Mouse (Mus musculus) heart, embryonic 12.5 days (tissue): ENCODE measurements around the gene Slc13a4. TPM values are rescaled to one million over a fixed set of nuclear protein-coding genes. Genes with fewer than 3 reads are reported as not detected.
A peak's percentile ranks its signal among the peaks of the same experiment; 100 is the strongest.

Experiments
- ATAC-seq: fragments of 200-750 bp; cut with Nextera tagmentation; 2 replicates; pipeline ENCODE4 v1.8.0; 2017; ENCODE audit warnings: moderate TSS enrichment, moderate library complexity; ENCODE audit not compliant: insufficient number of reproducible peaks, low FRiP score
- H3K27ac ChIP-seq: fragments of 300-500 bp; sonication (generic); 2 replicates; pipeline ENCODE4 v1.5.1; 2016; ENCODE audit warnings: mild to moderate bottlenecking, moderate library complexity; ENCODE audit not compliant: poor library complexity, severe bottlenecking
- H3K27me3 ChIP-seq: fragments of 300-500 bp; sonication (generic); replicated peaks from 2 replicates; pipeline ENCODE4 v1.6.1; 2016; ENCODE audit warnings: mild to moderate bottlenecking, moderate library complexity
- H3K36me3 ChIP-seq: fragments of 300-500 bp; sonication (generic); 2 replicates; pipeline ENCODE4 v1.6.1; 2016; ENCODE audit warnings: mild to moderate bottlenecking, moderate library complexity
- H3K4me1 ChIP-seq: fragments of 300-500 bp; sonication (generic); replicated peaks from 2 replicates; pipeline ENCODE4 v1.6.1; 2016; ENCODE audit warnings: mild to moderate bottlenecking
- H3K4me2 ChIP-seq: fragments of 300-500 bp; sonication (generic); 2 replicates; pipeline ENCODE4 v1.6.1; 2016; ENCODE audit warnings: mild to moderate bottlenecking, moderate library complexity
- H3K4me3 ChIP-seq: fragments of 300-500 bp; sonication (generic); 2 replicates; pipeline ENCODE4 v1.5.1; 2016; ENCODE audit warnings: mild to moderate bottlenecking
- H3K9ac ChIP-seq: fragments of 300-500 bp; sonication (generic); 2 replicates; pipeline ENCODE4 v1.6.1; 2016; ENCODE audit warnings: mild to moderate bottlenecking, moderate library complexity
- H3K9me3 ChIP-seq: fragments of 300-500 bp; sonication (generic); replicated peaks from 2 replicates; pipeline ENCODE4 v1.6.1; 2016; ENCODE audit warnings: mild to moderate bottlenecking, moderate library complexity
- WGBS: fragments of 180-500 bp; shearing (Covaris S2); methylation state at CpG from one replicate; pipeline ENCODE4 v1.1.7; 2016; 5-methylcytosine and 5-hydroxymethylcytosine counted together
- polyA plus RNA-seq: library from polyadenylated mRNA; unstranded; fragments of >200 nt; fragmentation: Nextera tagmentation; extraction: Ambion mirVana; gene quantifications from 2 replicates; pipeline ENCODE4 v1.2.1, GENCODE M21; 2016

Slc13a4 gene
- polyA plus RNA-seq, 1 experiment from 2014 or later, result 2.1 TPM

DNA sequence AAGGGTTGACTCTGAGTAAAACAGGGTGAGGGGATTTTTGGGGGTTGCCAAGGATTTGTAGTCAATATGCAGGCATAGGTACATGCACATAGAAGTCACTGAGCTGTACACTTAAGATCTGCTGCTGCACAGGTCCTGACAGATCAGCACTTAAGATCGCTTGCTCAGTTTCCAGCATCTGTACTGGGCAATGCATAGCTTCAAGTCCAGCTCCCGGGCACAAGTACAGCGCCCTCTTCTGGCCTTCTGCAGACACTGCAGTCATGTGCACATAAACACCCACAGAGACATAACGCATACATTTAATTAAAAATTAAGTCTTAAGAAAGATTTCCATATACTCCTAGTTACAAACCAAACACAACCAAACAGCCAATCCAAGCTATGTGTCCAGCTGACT is 26.3 kb upstream of the Slc13a4 start:
- Histone ChIP-seq H3K36me3 (no peaks in the 10 kb centered on the region), H3K4me1 (peaks cover 44% of the 10 kb centered on the region), H3K9ac (no peak overlapping the region), H3K4me2 (no peak overlapping the region), H3K4me3 (no peak overlapping the region), H3K27ac (no peak overlapping the region), H3K9me3 (no peaks in the 10 kb centered on the region), H3K27me3 (no peaks in the 10 kb centered on the region)
- no peak for ATAC-seq
- whole genome bisulfite sequencing, result 75% methylated on average over 4 of the region's 4 CpGs

DNA sequence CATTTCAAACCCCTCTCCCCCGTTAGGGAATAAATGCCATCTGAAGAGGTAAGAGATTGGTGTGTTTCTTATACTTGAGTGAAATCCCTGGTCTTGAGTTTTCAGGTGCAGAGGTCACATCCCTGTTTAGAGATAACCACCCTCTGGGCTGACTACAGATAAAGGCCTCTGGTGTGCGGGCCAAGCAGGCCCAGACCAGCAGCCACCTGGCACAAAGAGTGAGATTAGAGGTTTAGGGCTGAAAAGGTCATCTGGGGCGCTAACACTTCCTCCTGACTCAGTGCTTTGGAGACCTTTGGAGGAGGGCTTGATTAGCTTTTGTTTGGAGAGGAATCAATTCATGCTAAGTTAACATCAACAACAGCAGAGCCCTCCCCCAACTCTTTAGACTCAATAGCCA is 25.7 kb upstream of the Slc13a4 start:
- WGBS, result 10% methylated on average over 3 of the region's 3 CpGs
- no peak overlapping the region for H3K4me2 ChIP-seq

DNA sequence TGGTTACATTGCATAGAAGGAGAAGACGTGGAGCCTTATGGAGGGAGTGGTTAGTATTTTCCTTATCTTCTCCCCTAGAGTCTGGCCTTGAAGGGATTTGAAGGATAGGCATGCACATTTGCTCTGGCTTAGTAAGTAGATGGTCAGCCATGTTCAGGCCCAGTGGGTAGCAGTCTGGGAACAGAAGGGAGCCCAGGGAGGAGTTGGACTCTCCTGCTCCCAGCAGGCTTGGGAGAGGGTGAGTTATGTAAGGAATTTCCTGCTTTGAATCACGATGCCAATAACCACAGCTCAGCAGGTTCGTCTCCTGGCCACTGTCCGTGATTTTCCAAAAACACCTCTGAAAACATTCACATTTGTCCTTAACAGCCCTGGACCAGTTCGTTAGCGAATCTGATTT is 22.9 kb upstream of the Slc13a4 start:
- Histone ChIP-seq H3K27me3 (no peaks in the 10 kb centered on the region), H3K4me2 (no peak overlapping the region), H3K36me3 (no peaks in the 10 kb centered on the region), H3K27ac (no peak overlapping the region), H3K9ac (no peak overlapping the region), H3K4me1 (peaks cover 36% of the 10 kb centered on the region), H3K4me3 (no peak overlapping the region), H3K9me3 (no peaks in the 10 kb centered on the region)
- 32% methylated on average over 6 of the region's 6 CpGs for WGBS
- ATAC-seq, result no peak

More for the DNA sequence above, 25.7 kb upstream of the Slc13a4 start:
- no peaks in the 10 kb centered on the region for H3K9me3 ChIP-seq
- no peak overlapping the region for H3K27ac ChIP-seq
- H3K36me3 ChIP-seq, result no peaks in the 10 kb centered on the region
- H3K27me3 ChIP-seq, result no peaks in the 10 kb centered on the region
- H3K4me1 ChIP-seq, result peaks cover 41% of the 10 kb centered on the region
- no peak overlapping the region for H3K9ac ChIP-seq
- H3K4me3 ChIP-seq, result no peak overlapping the region
- no peak for ATAC-seq

DNA sequence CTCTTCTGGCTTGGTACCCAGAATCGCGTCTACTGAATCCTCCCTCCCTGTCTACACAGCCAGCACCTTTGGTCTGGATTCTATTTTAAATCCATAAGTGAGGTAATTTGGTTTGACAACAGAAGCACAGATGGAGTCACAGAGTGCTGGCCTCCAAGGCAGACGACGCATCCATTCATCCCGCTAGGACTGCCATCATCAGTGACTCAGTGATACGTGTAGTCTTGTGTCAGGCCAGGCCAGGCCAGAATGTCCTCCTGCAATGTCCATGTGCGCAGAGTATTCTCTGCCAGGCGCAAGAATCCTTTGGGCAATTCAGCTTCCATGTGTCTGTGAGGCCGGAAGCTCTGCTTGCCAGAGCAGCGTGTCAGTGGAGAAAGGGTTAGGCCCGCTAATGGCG is 22.0 kb upstream of the Slc13a4 start:
- Histone ChIP-seq H3K36me3 (no peaks in the 10 kb centered on the region), H3K4me1 (peaks cover 29% of the 10 kb centered on the region), H3K27me3 (no peaks in the 10 kb centered on the region), H3K9ac (no peak overlapping the region), H3K4me2 (no peak overlapping the region), H3K27ac (no peak overlapping the region), H3K9me3 (no peaks in the 10 kb centered on the region), H3K4me3 (no peak overlapping the region)
- no peak for ATAC-seq
- 93% methylated on average over 12 of the region's 12 CpGs for WGBS

DNA sequence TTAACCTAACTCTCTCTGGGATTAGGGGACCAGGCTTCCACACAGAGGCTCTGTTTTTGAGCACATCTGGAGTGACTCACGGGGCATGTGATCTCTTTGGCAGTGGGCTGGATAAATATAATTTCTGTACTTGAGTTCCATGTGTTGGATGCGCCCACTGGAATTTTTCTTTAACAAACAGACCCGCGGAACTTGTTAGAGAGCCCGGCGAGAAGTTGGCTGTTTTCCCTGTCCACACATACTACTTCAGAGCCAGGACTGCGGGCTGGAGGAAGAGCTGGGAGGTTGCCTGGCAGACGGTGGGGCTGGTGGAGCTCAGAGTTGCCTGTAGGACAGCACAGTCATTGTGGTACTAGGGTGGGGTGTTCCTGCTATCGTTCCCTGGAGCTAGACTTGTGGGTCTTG is 18.2 kb upstream of the Slc13a4 start, which contains the start of gene Fam180a:
TSS of gene Fam180a (minus strand) at position 31 of the 405 bp plus-strand sequence.
- 0 out of 2 replicates have a peak, but pooled peaks have one; percentile 15 for ATAC-seq
- no peak within 1 kb of the TSS for H3K9ac ChIP-seq
- peaks cover 23% of the 10 kb centered on the region for H3K4me1 ChIP-seq
- no peaks in the 10 kb centered on the region; the same call in 1 of the 2 replicates for H3K27me3 ChIP-seq
- H3K9me3 ChIP-seq, result no peaks in the 10 kb centered on the region
- no peak within 1 kb of the TSS for H3K4me3 ChIP-seq
- WGBS, result 51% methylated on average over 9 of the region's 9 CpGs
- no peaks in the 10 kb centered on the region for H3K36me3 ChIP-seq
- no peak within 1 kb of the TSS for H3K4me2 ChIP-seq
- 0 out of 2 replicates have a peak within 1 kb of the TSS, but pooled peaks have one; percentile 10 for H3K27ac ChIP-seq

DNA sequence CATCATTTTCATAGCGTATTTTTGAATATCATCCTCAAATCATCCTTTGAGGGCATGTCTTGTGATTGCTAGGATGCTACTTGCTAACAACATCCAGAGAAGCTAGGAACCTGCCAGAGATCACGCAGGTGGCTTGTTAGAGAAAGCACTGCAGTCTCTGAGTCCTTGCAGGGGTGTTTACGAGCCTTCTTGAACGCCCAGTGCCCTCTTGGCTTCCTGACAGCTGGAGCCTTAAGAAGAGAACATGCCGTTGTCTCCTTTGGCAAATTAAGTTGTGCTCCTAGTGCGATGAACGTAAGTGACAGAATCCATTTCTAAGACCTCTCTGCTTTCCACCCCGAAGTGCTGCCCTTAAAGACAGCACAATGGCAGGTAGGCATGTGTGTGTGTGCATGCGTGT is 16.4 kb upstream of the Slc13a4 start:
- 81% methylated on average over 9 of the region's 9 CpGs for WGBS
- Histone ChIP-seq H3K4me1 (peaks cover 20% of the 10 kb centered on the region), H3K36me3 (no peaks in the 10 kb centered on the region)

DNA sequence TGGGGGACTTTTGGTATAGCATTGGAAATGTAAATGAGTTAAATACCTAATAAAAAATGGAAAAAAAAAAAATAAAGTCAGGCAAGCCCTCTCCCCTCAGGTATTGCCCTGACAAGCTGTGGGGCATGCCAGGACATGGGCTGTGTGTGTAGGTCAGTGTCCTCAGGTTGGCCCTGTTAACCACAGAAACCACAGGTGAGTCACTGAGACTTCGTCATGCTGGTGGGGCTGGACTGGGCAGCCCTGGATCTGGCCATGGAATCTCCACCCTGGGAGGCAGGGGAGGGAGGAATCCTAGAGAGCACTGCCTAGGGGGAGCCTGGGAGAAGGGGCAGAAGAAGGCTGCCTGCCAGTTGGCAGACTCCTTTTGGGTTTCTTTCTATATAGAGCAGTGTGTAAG is 15.1 kb upstream of the Slc13a4 start:
- H3K4me1 ChIP-seq, result peaks cover 20% of the 10 kb centered on the region
- no peaks in the 10 kb centered on the region; the same call in 1 of the 2 replicates for H3K27me3 ChIP-seq
- no peak overlapping the region for H3K27ac ChIP-seq
- no peaks in the 10 kb centered on the region for H3K9me3 ChIP-seq
- WGBS, result 83% methylated on average over 1 of the region's 1 CpGs
- H3K9ac ChIP-seq, result no peak overlapping the region
- H3K4me2 ChIP-seq, result no peak overlapping the region
- H3K36me3 ChIP-seq, result no peaks in the 10 kb centered on the region
- no peak overlapping the region for H3K4me3 ChIP-seq
- ATAC-seq, result no peak

More for the DNA sequence above, 16.4 kb upstream of the Slc13a4 start:
- Histone ChIP-seq H3K4me3 (no peak overlapping the region), H3K27me3 (no peaks in the 10 kb centered on the region; the same call in 1 of the 2 replicates), H3K27ac (no peak overlapping the region), H3K9me3 (no peaks in the 10 kb centered on the region), H3K4me2 (no peak overlapping the region), H3K9ac (no peak overlapping the region)
- no peak for ATAC-seq

DNA sequence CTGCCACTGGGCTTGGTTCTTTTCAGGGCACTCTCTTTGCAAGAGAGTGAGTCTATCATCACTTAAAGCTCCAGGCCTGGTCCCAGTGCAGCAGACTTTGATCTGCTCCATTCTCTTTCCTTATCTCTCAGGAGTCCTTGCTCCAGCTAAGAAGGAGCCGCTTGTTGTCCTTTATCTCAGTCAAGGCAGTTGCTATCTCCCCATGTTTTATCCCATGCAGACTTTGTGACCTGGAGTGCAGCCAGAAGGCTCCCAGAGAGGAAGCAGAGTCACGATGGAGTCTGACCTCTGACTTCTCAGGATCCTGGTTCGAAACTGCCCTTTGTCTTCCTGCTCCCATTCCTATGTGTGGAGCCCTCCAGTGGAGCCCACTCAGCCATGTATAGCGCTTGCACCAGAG is 13.2 kb upstream of the Slc13a4 start:
- no peak overlapping the region for H3K27ac ChIP-seq
- no peak overlapping the region for H3K9ac ChIP-seq
- H3K9me3 ChIP-seq, result no peaks in the 10 kb centered on the region
- H3K27me3 ChIP-seq, result no peaks in the 10 kb centered on the region; the same call in 1 of the 2 replicates
- no peak for ATAC-seq
- no peak overlapping the region for H3K4me3 ChIP-seq
- H3K4me1 ChIP-seq, result peaks cover 17% of the 10 kb centered on the region
- H3K4me2 ChIP-seq, result no peak overlapping the region
- WGBS, result 25% methylated on average over 4 of the region's 4 CpGs
- H3K36me3 ChIP-seq, result no peaks in the 10 kb centered on the region

DNA sequence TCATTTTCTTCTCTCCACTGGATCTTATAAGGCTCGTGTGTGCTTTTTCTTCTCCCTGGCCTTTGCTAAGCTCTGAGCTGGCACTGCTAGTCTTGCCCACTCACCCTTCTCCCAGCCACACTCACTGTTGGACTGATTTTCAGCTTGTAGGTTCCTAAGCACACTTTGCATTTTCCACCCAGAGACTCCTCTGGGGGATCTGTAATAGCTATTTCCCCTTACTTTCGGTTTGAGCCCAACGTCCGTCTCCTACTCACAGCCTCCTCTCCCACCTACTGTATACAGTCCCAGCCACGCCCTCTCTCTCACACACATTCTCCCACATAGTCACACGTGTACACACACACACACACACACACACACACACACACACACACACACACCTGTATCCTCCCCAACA is 11.9 kb upstream of the Slc13a4 start:
- WGBS, result 77% methylated on average over 6 of the region's 6 CpGs
- no peak overlapping the region for H3K4me3 ChIP-seq
- H3K36me3 ChIP-seq, result no peaks in the 10 kb centered on the region
- no peaks in the 10 kb centered on the region; the same call in 1 of the 2 replicates for H3K27me3 ChIP-seq
- no peak overlapping the region for H3K27ac ChIP-seq
- ATAC-seq, result no peak
- peaks cover 13% of the 10 kb centered on the region for H3K4me1 ChIP-seq
- H3K9me3 ChIP-seq, result no peaks in the 10 kb centered on the region
- H3K4me2 ChIP-seq, result no peak overlapping the region
- H3K9ac ChIP-seq, result no peak overlapping the region

DNA sequence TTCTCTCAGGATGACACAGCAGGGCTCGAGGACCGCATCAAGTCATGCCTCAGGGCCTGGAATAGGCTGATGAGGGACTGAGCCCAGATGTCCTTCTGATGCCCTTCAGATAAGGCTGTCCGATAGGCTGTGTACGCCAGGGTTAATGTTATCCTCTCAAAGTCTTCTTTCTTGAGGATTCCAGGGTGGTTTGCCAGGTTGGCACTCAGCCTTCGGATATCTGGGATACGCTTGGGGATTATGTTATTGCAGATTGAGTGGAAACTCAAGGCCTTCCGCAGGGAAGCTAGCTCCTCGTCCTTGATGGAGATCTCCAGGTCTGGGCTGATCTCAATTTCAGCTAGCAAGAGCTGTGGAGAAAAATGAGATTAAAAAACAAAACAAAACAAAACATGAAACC is 5.6 kb upstream of the Slc13a4 start:
- 85% methylated on average over 8 of the region's 8 CpGs for WGBS

DNA sequence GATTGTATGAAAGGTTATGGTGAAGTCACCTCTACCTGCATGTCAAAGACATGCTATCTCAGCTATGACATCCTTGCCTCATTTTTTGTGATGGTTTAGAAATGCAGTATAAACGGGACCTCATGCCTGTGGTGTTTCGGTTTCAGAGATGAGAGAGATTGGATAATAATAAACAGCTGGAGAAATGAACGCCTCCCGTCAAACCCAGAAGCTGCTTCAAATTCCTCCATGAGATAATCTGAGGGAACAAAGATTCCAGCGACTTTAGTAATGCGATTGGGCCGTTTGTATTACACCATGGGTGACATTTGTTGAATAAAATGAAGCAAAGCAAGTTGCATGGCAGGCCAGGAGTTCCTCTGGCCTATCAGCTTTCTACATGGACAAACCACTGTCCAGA is 1.5 kb upstream of the Slc13a4 start:
- Histone ChIP-seq H3K27ac (no peak overlapping the region), H3K9me3 (no peaks in the 10 kb centered on the region), H3K4me3 (no peak overlapping the region), H3K27me3 (no peaks in the 10 kb centered on the region), H3K9ac (no peak overlapping the region), H3K4me1 (peaks cover 14% of the 10 kb centered on the region; the same call in 1 of the 2 replicates), H3K36me3 (no peaks in the 10 kb centered on the region), H3K4me2 (no peak overlapping the region)
- no peak for ATAC-seq
- WGBS, result 42% methylated on average over 7 of the region's 7 CpGs

More for the DNA sequence above, 5.6 kb upstream of the Slc13a4 start:
- peaks cover 11% of the 10 kb centered on the region; the same call in 1 of the 2 replicates for H3K4me1 ChIP-seq
- no peaks in the 10 kb centered on the region for H3K36me3 ChIP-seq
- no peak overlapping the region for H3K27ac ChIP-seq
- H3K27me3 ChIP-seq, result no peaks in the 10 kb centered on the region
- ATAC-seq, result no peak
- no peak overlapping the region for H3K4me2 ChIP-seq
- no peak overlapping the region for H3K9ac ChIP-seq
- H3K4me3 ChIP-seq, result no peak overlapping the region
- H3K9me3 ChIP-seq, result no peaks in the 10 kb centered on the region

DNA sequence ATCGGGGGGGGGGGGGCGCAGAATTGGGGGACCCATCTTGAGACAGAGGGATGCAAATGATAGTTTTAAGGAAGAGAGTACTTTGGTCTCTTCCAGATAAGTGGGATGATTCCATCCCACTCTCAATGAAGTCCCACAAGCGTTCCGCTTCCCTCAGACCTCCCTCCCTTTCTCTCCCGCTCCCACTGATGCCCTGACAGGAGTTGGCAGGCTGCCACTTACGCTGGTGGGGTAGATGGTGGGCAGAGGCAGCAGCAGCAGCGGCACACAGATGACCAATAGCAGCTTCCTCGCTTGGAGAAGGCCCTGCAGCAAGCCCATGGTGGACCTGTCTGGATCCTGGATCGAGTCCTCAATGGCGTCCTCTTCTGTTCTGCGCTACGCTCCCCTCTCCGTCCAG is 795 bp downstream of the Slc13a4 start:
- WGBS, result 60% methylated on average over 13 of the region's 13 CpGs
- Histone ChIP-seq H3K4me2 (no peak overlapping the region), H3K36me3 (no peaks in the 10 kb centered on the region), H3K27me3 (no peaks in the 10 kb centered on the region), H3K27ac (no peak overlapping the region), H3K4me3 (no peak overlapping the region), H3K4me1 (peaks cover 14% of the 10 kb centered on the region; the same call in 1 of the 2 replicates), H3K9ac (no peak overlapping the region), H3K9me3 (no peaks in the 10 kb centered on the region)
- no peak for ATAC-seq
